Mouse (Mus musculus) ES-CJ7 (cell line): ENCODE data around the gene Ccdc69.
A peak's percentile ranks its signal among the peaks of the same experiment; 100 is the strongest.

Experiments used
- DNase-seq: peaks from one replicate; pipeline ENCODE4 v3.0.0; 2011; ENCODE audit warnings: low read depth, low spot score

Gene Ccdc69

DNA sequence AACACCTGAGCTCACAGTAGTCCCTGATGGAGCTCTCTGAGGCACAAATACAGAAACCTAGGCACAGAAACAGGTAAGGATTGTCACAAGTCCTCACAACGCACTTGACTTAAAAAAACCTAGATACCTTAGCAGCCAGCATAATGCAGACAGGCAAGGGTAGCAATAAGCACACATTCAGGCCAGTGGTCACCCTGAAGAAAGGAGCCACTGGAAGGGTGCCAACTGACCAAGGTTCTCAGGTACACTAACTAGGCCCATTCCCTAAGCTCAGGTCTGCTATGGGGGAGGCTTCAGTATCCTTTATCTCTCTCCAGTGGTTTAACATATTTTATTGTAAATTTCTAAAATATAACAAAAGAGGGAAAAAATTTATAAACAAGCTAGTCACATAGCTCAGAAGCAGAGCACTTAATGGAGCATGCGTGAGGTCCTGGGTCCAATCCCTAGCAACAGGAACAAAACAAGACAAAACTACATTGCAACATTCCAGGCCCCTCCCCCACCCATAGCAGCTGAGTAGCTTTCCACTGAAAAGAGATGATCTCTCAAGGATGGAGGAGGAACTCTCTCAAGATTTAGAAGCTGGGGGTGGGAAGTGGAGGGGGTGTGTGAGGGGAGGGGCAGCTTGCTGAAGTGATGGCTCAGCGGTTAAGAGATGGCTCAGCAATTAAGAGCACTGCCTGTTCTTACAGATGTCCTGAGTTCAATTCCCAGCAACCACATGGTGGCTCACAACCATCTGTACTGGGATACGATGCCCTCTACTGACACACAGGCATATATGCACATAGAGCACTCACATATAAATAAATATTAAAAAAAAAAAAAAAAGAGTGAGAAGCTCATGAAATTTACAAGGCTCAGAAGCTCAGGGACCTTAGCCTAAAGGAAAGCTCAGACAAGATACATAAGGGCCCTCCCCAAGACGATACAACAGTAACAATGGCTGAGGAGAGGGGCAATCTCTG lies 65.1 kb downstream of the Ccdc69 start:
- DNase-seq: peak; percentile 28

DNA sequence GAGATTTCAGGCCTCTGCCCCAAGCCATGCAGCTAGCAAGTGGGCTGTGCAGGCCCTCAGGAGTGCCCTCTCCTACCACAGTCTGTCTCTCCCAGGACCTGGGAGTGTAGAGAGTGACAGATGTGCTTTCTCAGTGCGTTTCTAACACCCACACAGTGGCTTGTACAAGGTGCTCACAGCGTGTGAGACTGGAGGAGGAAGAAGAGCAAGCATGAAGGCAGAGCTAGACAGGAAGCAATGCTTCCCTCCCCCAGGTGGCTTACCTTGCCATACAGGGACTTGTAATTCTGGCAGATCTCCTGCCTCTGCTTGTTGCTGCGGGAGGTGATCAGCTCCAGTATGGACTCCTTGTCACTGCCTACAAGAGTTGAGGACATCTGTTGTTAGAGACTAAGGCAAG lies 66.5 kb downstream of the Ccdc69 start:
- no peak for DNase-seq

DNA sequence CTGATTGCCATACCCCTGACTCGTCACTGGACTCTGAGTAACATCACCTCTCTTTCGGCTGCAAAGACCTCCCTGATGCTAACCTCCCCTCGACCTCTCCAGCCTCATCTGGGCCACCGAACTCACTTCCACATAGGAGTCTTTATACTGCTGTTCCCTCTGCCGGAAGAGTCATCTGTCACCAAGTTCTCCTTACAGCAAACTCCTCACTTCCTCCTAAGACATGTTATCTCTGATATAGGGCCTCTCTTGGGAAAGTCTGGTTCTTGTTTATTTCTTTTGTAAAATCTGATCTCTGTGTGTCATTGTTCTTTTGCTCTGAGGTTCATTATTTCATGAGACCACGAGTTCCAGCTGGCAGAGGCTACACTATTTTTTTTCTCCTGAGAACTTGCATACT lies 69.7 kb downstream of the Ccdc69 start:
- no peak for DNase-seq

DNA sequence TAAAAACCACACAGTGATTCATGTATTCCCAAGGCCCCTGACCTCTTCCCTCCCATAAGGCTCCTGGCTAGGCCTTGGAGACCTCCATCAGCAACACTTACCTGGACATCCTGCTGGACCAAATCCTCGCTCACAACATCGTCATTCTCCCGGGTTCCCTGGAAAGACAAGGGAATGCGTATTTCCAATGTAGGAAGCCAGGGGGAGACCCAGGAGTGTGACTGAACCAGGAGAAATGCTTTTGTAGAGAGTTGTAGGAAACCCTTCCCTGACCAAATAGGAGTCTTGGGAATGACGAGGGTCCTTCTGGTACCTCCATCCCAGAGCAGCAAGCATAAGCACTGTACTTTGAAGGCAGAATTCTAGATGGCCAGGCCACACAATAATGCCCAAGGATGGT lies 72.2 kb downstream of the Ccdc69 start:
- no peak for DNase-seq

DNA sequence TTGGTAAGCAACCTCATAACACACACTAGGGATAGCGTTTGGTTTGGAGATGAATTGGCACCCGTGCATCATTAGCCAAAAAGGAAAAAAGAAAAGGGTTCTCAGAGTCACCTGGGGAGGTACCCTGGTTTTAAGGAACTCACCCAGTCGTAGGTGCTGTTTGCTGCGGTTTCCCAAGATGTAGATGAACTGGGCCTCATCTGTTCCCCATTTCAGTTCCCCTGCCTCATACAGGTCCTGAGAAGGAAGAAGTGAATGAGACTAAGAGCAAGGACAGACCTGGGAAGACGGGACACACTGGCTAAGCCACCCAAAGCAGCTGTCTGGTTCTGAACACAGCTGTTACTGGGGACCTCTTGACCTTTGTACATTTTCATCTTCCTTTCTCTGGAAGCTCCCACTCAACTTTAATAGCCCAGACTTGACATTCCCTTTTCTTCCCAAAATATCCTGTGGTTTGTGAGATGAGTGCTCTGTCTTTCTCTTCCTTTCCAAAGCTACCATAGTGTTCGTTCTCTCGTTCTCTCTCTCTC lies 72.9 kb downstream of the Ccdc69 start:
- DNase-seq: no peak
